Mouse (Mus musculus): ENCODE data around the gene Apoc1.
"Not testable (repeated sequence)": the region's sequence is repeated elsewhere in the genome, so short reads cannot be mapped to it uniquely, and the experiment has no call there.

The Apoc1 gene

DNA sequence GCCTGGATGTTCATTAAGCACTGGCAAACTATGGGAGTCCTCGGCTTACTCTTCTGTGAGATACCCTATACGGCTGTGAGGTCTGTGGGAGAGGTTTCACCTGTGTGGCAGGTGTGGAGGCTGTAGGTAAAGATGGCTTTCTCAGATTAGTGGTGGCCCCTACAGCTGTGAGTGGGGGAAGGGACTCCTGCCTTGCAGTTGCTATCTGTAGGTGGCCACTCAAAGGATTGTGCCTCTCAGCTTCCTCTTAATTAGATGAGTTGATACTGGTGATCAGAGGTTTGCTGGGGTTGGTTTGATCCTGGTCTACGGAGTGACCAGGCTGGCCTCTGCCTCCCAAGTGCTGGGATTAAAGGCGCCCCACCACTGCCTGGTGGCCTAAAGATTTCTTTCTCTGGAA lies 12.0 kb upstream of the Apoc1 start:
- no peak for DNase-seq

DNA sequence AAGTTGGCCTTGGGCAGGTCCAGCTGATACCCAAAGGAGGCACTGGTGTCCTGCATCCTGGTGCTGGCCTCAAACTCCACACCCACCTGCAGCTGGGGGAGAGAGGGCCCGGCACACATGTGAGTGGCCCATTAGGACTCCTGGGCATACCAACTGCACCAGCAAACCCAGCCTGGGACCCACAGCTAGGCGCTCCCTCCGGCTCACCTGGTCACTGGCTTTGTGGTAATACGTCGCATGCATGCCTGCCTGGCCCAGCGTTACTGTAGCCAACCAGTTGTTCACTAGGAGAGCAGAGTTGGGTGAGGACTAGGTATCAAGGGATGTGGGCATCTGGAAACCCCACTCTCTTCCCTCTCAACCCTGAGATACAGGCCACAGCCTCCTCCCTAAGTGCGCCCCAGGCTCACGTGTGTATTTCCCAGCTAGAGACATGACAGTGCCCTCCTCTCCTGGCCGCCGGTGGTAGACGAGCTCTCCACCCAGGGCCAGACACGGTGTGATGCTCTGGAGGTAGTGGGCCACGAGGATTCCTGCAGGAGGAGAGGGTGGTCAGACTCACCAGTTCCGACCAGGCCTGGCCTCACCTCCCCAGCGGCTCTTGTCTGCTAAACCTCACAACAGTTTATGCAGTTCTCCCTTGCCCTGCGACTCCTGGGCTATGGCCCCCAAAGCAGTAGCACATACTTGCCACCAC lies 10.5 kb upstream of the Apoc1 start:
- DNase-seq: no peak

DNA sequence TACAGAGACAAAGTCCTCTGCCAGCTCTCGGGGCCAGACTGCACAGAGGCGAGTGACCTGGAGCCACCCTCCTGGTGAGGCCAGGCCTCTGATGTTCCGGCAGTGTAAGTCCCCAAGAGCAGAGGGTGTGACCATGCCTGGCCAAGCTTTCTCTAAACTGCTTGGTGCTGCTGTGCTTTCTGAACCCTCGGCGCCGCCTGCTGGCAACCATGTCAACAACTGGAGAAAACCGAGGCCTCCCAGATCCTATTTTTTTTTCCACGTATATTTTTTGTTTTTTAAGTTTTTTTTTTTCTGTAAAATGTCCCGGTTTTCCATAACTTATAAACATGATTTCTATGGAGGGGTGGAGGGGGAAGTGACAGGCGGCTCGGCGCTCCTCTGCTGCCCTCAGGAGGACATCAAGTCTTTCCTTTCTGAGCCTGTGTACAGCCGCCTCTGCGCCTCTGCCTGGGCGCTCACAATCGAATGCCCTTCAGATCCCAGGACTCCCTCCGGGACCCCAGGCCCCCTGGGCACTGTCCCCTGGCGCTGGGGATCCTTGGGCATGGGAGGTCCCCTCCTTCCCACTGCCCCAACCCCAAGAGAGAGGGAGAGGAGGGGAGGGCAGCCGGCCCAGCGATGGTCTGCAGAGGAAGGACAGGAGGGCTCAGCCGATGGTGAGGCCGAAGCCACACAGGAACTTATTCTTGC lies 8.8 kb upstream of the Apoc1 start:
- DNase-seq: no peak

DNA sequence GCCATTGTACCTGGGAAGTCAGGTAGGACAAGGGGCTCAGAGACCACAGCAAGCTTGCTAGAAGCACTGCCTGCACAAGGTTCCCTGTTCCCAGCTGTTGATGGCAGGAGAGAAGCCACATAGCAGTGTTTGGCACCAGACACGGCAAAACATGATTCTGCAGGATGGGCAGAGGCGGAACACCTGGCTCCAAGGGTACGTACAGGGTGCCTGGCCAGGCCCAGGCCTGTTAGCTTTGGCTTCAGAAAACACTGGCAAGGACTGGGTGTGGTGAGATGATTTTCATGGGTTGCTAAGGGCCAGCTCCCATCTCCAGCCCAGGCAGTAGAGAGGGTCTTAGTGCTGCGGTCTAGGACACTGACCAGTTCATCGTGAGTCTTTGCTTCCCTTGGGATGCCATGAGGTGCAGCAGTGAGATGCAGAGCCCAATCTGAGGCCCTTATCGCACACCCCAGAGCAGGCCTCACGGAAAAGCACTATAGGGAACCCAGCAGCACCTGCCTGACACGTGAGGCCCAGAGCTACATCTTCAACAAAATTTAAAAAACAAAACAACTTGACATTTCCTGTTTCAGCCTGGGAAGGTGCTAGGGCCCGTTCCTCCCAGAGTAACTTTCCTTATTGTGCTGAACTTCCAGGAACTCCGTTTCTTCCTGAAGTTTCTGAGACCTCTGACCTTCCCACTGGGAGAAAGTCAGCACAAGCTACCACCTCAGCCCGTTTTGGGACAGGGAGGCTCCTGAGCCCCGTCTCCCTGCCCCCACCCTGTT lies 8.0 kb upstream of the Apoc1 start:
- no peak for DNase-seq

DNA sequence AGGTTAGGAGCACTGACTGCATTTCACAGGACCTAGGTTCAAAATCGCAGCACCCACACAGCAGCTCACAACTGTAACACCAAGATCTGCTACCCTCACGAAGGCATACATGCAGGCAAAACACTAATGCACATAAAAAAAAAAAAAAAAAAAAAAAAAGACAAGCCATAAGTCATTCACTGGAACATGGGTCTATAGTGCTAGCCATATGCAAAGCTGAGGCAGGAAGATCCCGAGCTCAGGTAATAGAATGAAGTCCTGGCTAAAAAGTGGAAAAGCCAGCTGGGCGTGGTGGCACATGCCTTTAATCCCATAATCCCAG lies 7.3 kb upstream of the Apoc1 start:
- no peak for DNase-seq

DNA sequence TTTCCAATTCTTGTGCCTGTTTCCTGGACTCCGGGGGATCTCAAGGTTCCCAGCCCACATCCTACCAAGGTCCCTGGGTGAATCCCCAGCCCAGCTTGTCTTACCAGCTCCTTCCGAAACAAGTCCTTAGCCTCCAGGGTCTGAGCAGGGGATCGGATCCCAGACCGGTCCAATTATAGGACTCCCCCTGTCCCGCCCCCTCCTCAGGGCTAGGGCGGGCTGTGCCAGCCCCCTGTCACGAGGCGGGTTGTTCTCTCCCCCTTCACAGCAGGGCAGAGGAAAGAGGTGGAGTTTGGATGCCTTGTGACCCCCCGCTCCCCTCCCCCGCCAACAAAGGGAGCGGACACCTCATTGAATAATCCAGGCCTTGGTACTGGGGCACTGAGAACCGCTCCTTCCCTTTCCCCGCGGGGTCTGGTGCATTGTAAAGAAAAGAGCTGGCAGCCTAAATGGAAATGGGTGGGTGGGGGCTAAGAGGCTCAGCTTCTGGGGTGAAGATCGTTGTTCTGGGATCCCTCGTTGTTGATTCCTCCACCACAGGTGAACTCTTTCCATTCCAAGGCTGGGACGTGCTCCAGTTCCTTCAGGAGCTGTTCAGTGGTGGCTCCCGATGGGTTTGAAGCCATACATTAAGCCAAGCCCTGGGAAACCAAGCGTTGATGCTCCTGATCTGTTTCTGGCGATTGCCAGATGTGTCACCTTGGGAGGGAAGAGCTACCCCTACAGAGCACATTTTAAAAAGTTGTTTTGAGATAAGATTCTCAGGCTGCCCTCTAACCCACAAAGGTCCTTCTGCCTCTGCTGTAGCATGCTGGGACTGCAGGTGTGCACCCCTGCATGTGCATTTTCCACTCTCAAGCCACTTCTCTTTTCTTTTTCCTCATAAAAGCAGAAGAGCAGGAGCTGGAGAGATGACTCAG lies 6.7 kb upstream of the Apoc1 start, which contains the start of gene Apoe:
Gene Apoe (minus strand): TSS at position 282 of the 920 bp plus-strand sequence.
- DNase-seq: no peak

DNA sequence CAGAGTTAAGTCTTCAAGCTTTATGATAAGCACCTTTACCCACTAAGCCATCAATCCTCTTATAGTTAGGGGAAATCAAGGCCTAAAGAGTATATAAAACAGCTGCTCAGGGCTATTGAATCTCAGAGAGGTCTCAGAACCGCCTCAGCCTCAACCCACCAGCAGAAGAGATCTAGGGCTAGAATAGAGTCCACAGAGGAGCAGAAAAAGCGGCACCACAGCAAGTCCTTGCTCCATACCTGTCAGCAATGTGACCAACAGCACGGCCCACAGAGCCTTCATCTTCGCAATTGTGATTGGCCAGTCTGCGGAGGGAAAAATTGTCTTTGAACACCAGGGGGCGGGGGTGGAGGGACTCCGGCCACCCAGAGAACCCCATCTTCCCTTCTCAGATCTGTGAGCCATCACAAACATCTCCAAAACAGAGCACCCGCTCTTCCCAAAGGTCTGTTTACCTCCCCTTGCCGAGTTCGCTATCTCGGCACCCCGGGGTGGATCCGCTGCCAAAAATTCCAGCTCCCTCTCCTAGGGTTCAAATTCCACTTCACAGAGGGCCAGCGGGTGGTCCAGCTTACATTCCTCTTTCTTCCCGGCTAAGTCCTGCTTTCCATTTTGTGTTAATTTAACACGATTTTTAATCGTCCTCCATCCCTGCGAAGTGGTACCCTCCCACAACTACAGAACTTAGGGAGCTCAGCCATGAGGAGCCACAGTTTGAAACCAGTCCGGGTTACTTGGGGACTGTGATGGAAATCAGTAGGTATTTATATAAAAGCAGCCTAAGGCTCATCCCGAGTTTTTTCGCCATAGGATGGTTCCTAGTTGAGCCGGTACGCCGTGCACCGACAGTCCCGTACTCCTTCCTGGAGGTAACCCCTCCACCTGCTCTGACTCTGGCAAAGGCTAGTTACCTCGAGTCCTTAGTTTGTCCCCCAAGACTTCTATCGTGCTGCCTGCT lies 5.8 kb upstream of the Apoc1 start:
- DNase-seq: no peak

DNA sequence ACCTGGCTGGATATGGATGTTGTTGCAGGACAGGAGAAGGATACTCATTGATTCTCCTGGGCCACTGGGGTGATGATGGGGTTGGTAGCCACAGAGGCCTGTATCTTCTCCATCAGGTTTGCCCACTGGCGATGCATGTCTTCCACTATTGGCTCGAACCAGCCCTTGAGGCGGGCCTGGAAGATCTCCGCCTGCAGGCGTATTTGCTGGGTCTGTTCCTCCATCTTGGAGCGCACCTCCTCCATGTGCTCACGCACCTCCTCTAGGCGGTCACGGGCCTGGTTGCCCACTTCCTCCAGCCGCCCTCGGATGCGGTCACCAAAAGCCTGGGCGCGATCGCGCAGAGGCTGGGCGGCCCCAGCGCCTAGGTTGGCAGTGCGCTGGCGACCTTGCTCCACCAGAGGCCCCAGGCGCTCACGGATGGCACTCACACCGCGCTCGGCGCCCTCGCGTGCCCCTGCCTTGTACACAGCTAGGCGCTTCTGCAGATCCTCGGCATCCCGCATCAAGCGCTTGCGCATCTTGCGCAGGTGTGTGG lies 3.9 kb upstream of the Apoc1 start:
- no peak for DNase-seq

DNA sequence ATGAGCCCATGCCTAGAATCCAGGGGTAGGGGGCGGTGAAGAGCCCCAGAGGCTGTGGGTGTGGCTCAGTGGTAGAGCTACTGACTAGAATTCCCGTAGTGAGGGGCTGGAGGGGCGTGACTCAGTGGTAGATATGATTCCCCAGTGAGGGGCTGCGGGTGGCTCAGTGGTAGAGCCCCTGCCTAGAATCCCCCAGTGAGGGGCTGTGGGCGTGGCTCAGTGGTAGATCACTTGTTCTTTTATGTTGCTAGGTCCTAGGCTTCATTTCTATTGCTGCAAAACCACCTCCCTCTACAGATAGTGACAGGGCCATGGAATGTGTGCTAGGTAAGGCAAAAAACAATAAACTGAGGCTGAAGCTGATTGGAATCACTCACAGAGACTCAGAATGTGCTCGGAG lies 3.4 kb upstream of the Apoc1 start:
- DNase-seq: no peak

DNA sequence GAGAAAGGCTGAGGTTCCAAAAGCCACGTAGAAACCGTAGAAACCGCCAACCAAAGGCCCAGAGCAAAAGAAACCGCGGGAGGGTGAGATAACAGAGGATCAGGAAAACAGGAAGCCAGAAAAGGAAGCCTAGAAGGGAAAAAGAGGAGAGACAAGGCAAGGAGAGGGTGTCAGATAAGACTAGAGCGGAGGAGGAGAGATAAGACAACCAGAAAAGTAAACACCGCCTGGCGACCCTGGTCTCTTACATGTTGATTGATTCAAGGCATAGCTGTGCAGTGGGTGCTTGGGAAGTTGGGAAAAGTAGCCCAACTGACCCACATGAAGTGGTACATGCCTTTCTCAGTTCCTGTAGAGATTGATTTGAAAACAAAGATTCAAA lies 2.7 kb upstream of the Apoc1 start:
- no peak for DNase-seq

DNA sequence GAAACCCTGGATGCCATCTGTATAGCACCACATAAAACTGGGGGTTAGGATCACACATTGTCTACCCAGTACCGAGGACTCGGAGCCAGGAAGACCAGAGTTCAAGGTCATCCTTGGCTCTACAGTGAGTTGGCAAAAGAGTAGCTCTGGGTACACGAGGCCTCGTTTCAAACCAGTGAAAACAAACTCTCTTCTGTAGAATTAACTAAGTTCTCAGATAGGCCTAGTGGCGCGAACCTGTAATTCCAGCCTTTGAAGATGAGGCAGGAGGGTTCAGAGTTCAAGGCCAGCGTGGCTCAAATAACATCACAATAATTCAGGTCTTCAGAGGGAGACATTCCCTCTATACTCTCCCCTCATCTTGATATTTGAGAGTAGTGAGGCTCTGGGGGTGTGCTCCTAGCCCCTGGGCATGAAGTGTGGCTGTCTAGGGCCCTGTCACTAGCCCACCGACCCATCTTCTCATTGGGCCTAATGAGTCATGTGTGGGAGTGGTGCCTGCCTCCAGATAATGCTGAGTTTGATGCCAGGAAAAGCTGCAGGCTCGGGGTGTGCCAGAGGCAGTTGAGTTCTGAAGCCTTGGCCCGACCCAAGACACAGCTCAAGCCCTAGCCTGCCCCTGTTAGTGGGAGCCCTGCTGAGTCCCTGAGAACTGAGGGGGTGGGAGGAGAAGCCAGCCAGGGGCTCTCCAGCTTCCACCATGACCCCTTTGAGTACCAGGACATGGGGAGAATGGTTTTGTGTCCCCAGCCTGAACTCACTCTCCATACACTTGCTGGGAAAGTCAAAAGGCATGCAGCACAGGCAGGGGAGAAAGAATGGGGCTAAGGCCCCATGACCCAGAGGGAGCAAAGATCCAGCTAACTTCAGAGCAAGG lies 2.1 kb upstream of the Apoc1 start:
- no peak for DNase-seq

DNA sequence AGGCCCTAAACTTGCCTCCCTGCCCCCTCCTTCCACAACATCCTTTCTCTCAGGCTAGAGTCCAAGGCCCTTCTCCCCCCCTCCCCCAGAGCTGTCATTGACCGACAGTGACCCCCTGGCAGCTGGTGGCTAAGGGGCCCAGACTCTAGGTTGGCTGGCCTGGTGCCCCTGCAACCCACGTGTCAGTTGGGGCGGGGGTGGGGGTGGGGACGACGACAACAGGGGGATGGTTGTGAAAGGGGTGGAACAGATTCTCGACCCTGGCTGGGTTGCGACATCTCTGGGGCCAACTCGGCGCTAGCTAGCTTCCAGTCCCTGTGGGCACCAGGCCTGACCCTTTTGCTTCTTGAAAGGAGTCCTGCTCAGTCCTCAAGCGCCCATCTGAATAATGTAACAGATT lies 961 bp upstream of the Apoc1 start:
- no peak for DNase-seq

DNA sequence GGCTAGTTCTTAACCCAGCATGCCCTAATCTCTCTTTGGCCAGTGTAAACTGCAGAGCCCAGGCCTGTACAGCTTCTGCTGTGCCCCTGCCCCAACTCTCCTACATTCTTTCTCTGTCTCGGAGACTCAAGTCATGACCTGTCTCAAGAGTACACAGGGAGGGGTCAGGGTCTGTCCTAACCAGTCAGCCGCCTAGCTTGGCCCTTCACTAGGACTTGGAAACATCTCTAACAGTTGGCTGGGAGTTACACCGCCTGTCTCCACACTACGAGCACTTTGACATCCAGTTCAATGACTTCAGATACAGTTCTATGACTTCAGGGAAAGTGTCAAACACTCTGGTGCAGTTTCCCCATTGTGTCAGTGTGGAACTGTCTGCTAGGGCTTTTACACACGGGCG lies 1.0 kb downstream of the Apoc1 start:
- DNase-seq: no peak

DNA sequence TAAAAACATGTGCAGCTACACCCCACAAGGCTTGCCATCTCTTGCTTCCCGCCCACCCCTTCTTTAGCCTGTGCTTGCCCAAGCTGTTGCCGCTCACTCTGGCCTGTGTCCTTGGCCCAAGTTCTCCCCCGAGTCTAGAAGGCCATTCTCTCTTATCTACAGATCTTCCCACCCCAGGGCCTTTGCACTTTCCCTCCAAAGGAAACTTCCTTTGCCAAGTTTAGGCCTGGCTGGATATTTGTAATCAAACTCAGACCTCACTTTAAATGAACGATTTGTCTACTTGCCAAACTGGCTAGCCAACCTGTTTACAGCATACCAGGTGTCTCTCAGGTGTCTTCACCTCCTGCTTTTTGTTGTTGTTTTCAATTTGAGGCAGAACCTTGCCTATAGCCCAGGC lies 1.6 kb downstream of the Apoc1 start:
- no peak for DNase-seq

DNA sequence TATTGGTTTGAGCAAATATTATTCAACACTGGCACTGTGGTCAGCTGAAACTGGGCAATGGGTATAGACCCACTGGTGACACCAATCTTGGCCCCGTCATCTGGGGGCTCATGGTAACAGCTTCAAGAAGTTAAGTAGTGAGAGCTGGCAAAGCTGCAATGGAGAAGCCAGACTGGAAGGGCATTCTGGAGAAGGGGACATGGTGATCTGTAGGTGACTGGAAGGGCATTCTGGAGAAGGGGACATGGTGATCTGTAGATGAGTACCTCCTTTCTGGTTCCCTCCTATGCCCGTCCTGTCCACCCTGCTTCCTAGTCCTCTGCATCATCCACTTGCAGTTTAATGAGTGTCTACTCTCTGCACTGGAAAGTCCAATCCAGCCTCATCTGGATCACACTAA lies 3.8 kb downstream of the Apoc1 start:
- DNase-seq: no peak

DNA sequence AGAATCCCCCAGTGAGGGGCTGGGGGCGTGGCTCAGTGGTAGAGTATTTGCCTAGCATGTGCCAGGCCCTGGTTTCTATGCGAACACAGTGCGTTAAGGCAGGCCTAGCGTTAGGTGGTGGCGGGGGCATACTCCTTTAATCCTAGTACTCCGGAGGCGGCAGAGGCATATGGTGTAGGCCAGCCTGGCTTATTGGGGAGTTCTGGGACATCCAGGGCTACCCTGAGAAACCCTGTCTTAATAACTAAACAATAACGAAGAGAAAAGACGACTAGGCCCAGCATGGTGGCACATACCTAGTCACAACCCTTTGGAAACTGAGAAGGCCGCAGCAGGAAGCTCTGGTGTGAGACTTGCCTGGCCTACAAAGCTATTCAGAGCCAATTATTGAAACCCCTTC lies 4.4 kb downstream of the Apoc1 start:
- DNase-seq: no peak

DNA sequence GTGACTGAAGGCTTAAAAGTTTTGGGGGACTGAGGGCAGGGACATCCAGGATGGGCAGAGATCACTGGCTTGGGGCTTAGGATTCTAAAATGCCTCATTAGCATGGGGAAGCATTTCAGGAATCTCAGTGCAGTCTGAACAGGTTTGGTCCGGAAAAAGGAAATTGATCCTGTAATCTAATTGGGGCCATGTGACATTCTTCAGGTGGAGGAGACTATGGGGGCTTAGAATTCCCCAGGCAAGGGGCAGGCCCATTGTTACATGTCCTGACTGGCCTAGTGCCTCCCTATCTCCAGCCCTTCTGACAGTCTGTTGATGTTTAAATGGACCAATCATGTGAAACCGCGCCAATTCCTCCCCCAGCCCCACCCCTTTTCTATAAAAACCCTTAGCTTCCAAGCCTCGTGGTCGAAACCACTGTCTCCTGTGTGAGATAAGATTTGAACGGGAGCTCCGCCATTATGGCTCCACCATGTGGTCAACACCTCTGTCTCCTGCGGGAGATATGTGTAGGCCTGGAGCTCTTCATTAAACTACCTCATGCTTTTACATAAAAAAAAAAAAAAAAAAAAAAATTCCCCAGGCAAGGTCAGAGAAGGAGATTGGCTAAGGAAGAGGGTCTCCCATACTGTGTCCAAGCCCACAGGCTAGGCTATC lies 5.4 kb downstream of the Apoc1 start:
- DNase-seq: not testable (repeated sequence)

DNA sequence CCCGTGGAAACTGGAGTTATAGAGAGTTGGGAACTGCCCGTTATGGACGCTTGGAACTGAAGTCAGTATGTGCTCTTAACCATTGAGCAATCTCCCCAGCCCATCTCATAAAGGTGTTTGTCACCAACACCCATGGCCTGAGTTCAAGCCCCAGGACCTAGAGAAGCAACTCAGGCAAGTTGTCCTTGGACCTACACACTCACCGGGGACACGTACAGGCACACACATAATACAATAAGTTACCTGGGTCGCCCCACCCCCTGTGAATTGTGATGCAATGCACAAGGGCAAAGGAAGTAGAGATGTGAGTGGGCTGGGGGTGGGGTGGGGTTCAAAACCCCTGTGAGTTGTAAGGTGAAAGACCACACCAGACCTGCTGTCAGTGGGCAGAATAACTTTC lies 5.9 kb downstream of the Apoc1 start:
- no peak for DNase-seq

DNA sequence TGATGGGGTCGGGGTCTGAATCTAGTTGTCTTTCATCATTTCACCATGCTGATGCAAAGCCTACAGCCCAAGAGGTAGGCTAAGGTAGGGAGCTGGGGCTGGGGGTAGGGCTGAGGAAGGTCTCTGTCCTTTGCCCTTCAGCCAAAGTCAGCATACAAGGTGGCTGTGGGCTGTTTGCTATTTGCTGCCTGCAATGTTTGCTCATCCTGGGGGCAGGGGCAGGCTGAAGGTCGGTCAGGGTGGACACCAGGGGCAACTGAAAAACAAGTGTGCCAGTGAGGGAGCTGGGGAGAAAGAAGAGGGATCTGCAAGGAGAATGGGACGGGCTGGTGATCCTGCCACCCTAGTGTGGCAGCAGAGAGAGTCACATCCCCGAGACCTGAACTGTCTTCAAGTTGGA lies 7.1 kb downstream of the Apoc1 start:
- no peak for DNase-seq

DNA sequence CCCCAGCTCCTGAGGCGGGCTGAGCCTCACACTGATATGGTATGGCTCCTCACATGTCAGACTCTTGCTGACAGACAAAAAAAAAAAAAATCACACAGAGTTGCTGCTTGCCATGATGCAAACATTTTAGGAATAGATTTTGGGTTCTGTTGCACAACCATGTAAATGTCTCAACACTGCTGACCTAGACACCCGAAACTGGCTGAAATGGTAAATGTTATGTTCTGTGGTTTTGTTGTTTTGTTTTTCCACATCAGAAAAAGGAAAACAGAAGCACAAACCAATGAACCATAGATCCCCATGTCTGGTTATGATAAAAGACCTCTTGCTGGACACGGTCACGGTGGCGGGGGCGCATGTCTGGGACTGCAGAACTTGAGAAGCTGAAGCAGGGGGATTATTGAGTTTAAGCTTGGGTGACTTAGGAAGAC lies 8.7 kb downstream of the Apoc1 start:
- no peak for DNase-seq
